In the genomic region with DNA sequence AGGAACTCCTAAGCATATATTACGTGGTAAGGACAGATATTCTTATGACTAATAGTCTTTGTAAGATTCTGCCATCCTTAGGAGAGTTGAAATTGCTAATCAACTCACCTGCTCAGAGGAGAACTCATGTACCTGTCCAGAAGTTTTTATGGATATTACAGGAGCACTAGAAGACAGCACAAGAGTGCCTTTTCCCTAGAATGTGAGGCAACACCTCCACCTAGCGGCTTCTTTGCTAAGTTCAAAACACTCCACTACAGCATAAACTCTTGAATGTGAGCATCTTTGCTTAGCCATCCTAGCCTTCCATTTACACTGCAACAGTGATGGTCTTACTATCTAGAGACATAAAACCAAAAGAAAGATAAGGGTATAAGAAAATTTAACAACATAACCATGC, we compare ENCODE assay signal across 9 mouse cellular contexts.
DNase-seq lines count a peak whose midpoint lies in the region; ATAC-seq and TF ChIP-seq lines count a peak whose summit lies in the region.
"Had no signal": no experiment of that assay in that cellular context is flagged by ENCODE, and none has a peak within 500 bp of the region (broad histone marks: within the 10 kb centered on the region; RNA-seq: fewer than 3 reads in every experiment).

No protein-coding gene starts in this region.

- no peak overlapping the region for H3K4me3 ChIP-seq in gastrocnemius, adult 2 months
- H3K4me3 ChIP-seq in midbrain, embryonic 10.5 days: no peak overlapping the region
- no peak overlapping the region for H3K4me3 ChIP-seq in stomach, postnatal 0 days (ENCODE audit: low read depth, low read length)
- H3K4me3 ChIP-seq: limb, embryonic 15.5 days had no signal

- H3K4me2 ChIP-seq in stomach, postnatal 0 days (replicated peaks; ENCODE audit: low read depth): no peak overlapping the region
- H3K4me2 ChIP-seq: limb, embryonic 15.5 days had no signal

- H3K9me3 ChIP-seq in midbrain, embryonic 10.5 days (replicated peaks): no peaks in the 10 kb centered on the region
- no peaks in the 10 kb centered on the region for H3K9me3 ChIP-seq in stomach, postnatal 0 days (ENCODE audit: control insufficient read depth, low read length)
- H3K9me3 ChIP-seq: limb, embryonic 15.5 days had no signal

- WGBS in midbrain, embryonic 10.5 days: 47% methylated on average over 2 of the region's 2 CpGs
- 43% methylated on average over 2 of the region's 2 CpGs for WGBS in stomach, postnatal 0 days

- H3K36me3 ChIP-seq in midbrain, embryonic 10.5 days: no peaks in the 10 kb centered on the region
- H3K36me3 ChIP-seq in stomach, postnatal 0 days (ENCODE audit: control insufficient read depth, insufficient read depth, low read length): no peaks in the 10 kb centered on the region
- H3K36me3 ChIP-seq: limb, embryonic 15.5 days had no signal

- peak; percentile 27; the same call in 1 of the 2 replicates for TF ChIP-seq CTCF in gastrocnemius, adult 2 months (IDR thresholded peaks at IDR 0.05)
- TF ChIP-seq CTCF in stomach, postnatal 0 days (IDR thresholded peaks at IDR 0.05; ENCODE audit: low read depth): peak; percentile 87

- DNase-seq in gastrocnemius, adult 2 months: no peak
- DNase-seq in gastrocnemius, postnatal 25 days: no peak
- DNase-seq in ES-CJ7 (ENCODE audit: low read depth, low spot score): peak; percentile 52
- DNase-seq in cerebellum, postnatal 25 days: peak; percentile 47 to 73
- DNase-seq in frontal cortex, postnatal 36 days (ENCODE audit: low spot score in 2 of 2): peak; percentile 70 to 81
- peak; percentile 10 to 47 for DNase-seq in layer of hippocampus, adult 8-10 months (ENCODE audit: low spot score in 2 of 2)
- peak; percentile 51 for DNase-seq in midbrain, embryonic 10.5 days (ENCODE audit: low spot score)
- DNase-seq in stomach, postnatal 0 days (ENCODE audit: low spot score): peak; percentile 62

- no peak for TF ChIP-seq EP300 in stomach, postnatal 0 days (optimal IDR thresholded peaks at IDR 0.05)

- no peaks in the 10 kb centered on the region for H3K27me3 ChIP-seq in midbrain, embryonic 10.5 days (ENCODE audit: low read depth, poor library complexity, severe bottlenecking)
- H3K27me3 ChIP-seq in stomach, postnatal 0 days (ENCODE audit: control insufficient read depth, insufficient read depth, low read length): no peaks in the 10 kb centered on the region
- H3K27me3 ChIP-seq: limb, embryonic 15.5 days had no signal

- H3K4me1 ChIP-seq in midbrain, embryonic 10.5 days: peaks cover 4% of the 10 kb centered on the region; the same call in 1 of the 2 replicates
- no peaks in the 10 kb centered on the region for H3K4me1 ChIP-seq in stomach, postnatal 0 days (replicated peaks; ENCODE audit: control insufficient read depth, insufficient read depth)
- H3K4me1 ChIP-seq: limb, embryonic 15.5 days had no signal

- H3K27ac ChIP-seq in gastrocnemius, adult 2 months: no peak overlapping the region
- no peak overlapping the region for H3K27ac ChIP-seq in midbrain, embryonic 10.5 days (replicated peaks)
- H3K27ac ChIP-seq in stomach, postnatal 0 days (replicated peaks): no peak overlapping the region
- H3K27ac ChIP-seq: limb, embryonic 15.5 days had no signal

- no peak overlapping the region for H3K9ac ChIP-seq in stomach, postnatal 0 days (ENCODE audit: low read length)
- H3K9ac ChIP-seq: limb, embryonic 15.5 days had no signal

- intact Hi-C loops in gastrocnemius, adult 2 months (cut with DNase I): no loop called here

- ATAC-seq in stomach, postnatal 0 days (ENCODE audit: low FRiP score, low TSS enrichment): no peak

Comparison
In these comparisons a context has a peak if more than half of its experiments do, and no peak if none do; other contexts are left out.
1. DNase-seq: peak in ES-CJ7 (single experiment), cerebellum, postnatal 25 days (2 of 2), frontal cortex, postnatal 36 days (2 of 2), layer of hippocampus, adult 8-10 months (2 of 2), midbrain, embryonic 10.5 days (single experiment) and stomach, postnatal 0 days (single experiment); none in gastrocnemius, adult 2 months (single experiment) and gastrocnemius, postnatal 25 days (single experiment).